ENCODE assay signal across 31 mouse cellular contexts in the genomic region with DNA sequence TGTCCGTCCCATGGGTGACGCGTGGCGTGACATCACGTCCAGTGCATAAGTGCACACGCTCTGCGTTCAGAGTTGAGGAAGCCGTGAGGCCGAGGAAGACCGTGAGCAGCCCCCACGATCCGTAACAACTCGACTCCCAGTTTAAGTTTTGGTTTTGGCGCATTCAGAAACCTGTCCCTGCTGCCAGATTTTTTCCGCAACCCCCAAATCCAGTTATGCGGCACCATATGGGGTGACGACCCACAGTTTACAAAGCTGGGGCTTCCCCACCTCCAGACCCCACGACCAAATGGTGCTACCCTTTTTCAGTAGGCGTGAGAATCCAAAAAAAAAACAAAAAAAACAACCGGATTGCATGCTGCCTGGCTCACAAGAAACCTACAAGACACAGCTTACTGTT. TPM values are rescaled to one million over a fixed set of nuclear protein-coding genes. Genes with fewer than 3 reads are reported as not detected.
DNase-seq lines count a peak whose midpoint lies in the region; ATAC-seq and TF ChIP-seq lines count a peak whose summit lies in the region.
"Had no signal": no experiment of that assay in that cellular context is flagged by ENCODE, and none has a peak within 500 bp of the region (broad histone marks: within the 10 kb centered on the region; RNA-seq: fewer than 3 reads in every experiment).

No protein-coding gene starts in this region.

- no peak for TF ChIP-seq CTCF in cortical plate, adult 2 months (IDR thresholded peaks at IDR 0.05; ENCODE audit: extremely low read depth, insufficient read depth, low read length)

- no peak overlapping the region for H3K4me3 ChIP-seq in lung, embryonic 15.5 days
- no peak overlapping the region for H3K4me3 ChIP-seq in ES-E14 (ENCODE audit: insufficient read depth in 1 of 2, low read depth in 1 of 2, low read length in 2 of 2, poor library complexity in 1 of 2, severe bottlenecking in 1 of 2)
- peak overlapping the region; percentile 5; the same call in 1 of the 2 replicates for H3K4me3 ChIP-seq in cortical plate, adult 2 months (ENCODE audit: insufficient read depth, low read length)
- H3K4me3 ChIP-seq: forebrain, embryonic 15.5 days; heart, adult 2 months; heart, embryonic 13.5 days; limb, embryonic 15.5 days; neural tube, embryonic 12.5 days had no signal

- no peaks in the 10 kb centered on the region for H3K9me3 ChIP-seq in lung, embryonic 15.5 days
- H3K9me3 ChIP-seq in ES-E14 (ENCODE audit: control insufficient read depth, insufficient read depth, low read depth, low read length): no peaks in the 10 kb centered on the region
- H3K9me3 ChIP-seq: forebrain, embryonic 15.5 days; heart, embryonic 13.5 days; limb, embryonic 15.5 days; neural tube, embryonic 12.5 days had no signal

- no peaks in the 10 kb centered on the region for H3K27me3 ChIP-seq in lung, embryonic 15.5 days
- H3K27me3 ChIP-seq: CH12.LX; forebrain, embryonic 15.5 days; heart, embryonic 13.5 days; limb, embryonic 15.5 days; neural tube, embryonic 12.5 days had no signal

- peaks cover 76% of the 10 kb centered on the region for H3K4me1 ChIP-seq in lung, embryonic 15.5 days
- H3K4me1 ChIP-seq in ES-E14 (ENCODE audit: control insufficient read depth in 2 of 2, insufficient read depth in 2 of 2, low read length in 2 of 2, poor library complexity in 1 of 2): peaks cover 23 to 48% of the 10 kb centered on the region in 2 experiments
- H3K4me1 ChIP-seq in cortical plate, adult 2 months (ENCODE audit: control insufficient read depth, insufficient read depth, low read length): peaks cover 10% of the 10 kb centered on the region

- no peak for ATAC-seq in lung, embryonic 15.5 days (ENCODE audit: borderline replicate concordance, extremely low read depth, low FRiP score, low TSS enrichment)
- ATAC-seq: activated CD4-positive, CD25-positive, alpha-beta regulatory T cell, adult 4 months; forebrain, embryonic 15.5 days had no signal

- DNase-seq in layer of hippocampus, adult 11-12 months (ENCODE audit: low spot score): peak; percentile 44
- no peak for DNase-seq in layer of hippocampus, adult 9-10 months (ENCODE audit: low spot score)
- DNase-seq in lung, postnatal 36 days: no peak
- DNase-seq in ES-E14 (ENCODE audit: low read depth, low spot score): no peak
- DNase-seq in spleen, adult 12 weeks (ENCODE audit: low spot score): no peak
- DNase-seq: adrenal gland, adult 8-10 months; B cell, adult 2 months; cerebellum, adult 2 months; cerebellum, postnatal 36 days; gastrocnemius, postnatal 36 days; heart, adult 2 months; heart, postnatal 14 days; kidney, adult 2 months; left cerebral cortex, postnatal 4 days; lung, embryonic 14.5 days; lung, postnatal 4 days; midbrain, embryonic 14.5 days; spleen, adult 18-20 months; thymus, postnatal 36 days had no signal

- no peak overlapping the region for H3K4me2 ChIP-seq in lung, embryonic 15.5 days
- H3K4me2 ChIP-seq: forebrain, embryonic 15.5 days; heart, embryonic 13.5 days; limb, embryonic 15.5 days; lung, embryonic 14.5 days; neural tube, embryonic 12.5 days had no signal

- no peak overlapping the region for H3K9ac ChIP-seq in lung, embryonic 15.5 days
- H3K9ac ChIP-seq in ES-E14 (ENCODE audit: insufficient read depth, low read depth, low read length, poor library complexity, severe bottlenecking): no peak overlapping the region
- H3K9ac ChIP-seq: forebrain, embryonic 15.5 days; heart, embryonic 13.5 days; limb, embryonic 15.5 days; liver, embryonic 14.5 days; lung, embryonic 14.5 days; neural tube, embryonic 12.5 days had no signal

- no peaks in the 10 kb centered on the region for H3K36me3 ChIP-seq in lung, embryonic 15.5 days
- H3K36me3 ChIP-seq in ES-E14 (ENCODE audit: control insufficient read depth, insufficient read depth, low read length, poor library complexity, severe bottlenecking): no peaks in the 10 kb centered on the region; the same call in 1 of the 2 replicates
- H3K36me3 ChIP-seq: forebrain, embryonic 15.5 days; heart, embryonic 13.5 days had no signal

- H3K27ac ChIP-seq in lung, embryonic 15.5 days: 0 out of 2 replicates have a peak overlapping the region, but pooled peaks have one; percentile 84
- H3K27ac ChIP-seq in ES-E14 (ENCODE audit: insufficient read depth, low read depth, low read length, poor library complexity, severe bottlenecking): no peak overlapping the region
- H3K27ac ChIP-seq in cortical plate, adult 2 months (ENCODE audit: insufficient read depth, low read length): no peak overlapping the region
- H3K27ac ChIP-seq: forebrain, embryonic 15.5 days; heart, adult 2 months; heart, embryonic 13.5 days; kidney, postnatal 0 days; limb, embryonic 15.5 days; liver, embryonic 14.5 days; neural tube, embryonic 12.5 days had no signal

- 74% methylated on average over 20 of the region's 20 CpGs for WGBS in lung, embryonic 15.5 days

- no peak for TF ChIP-seq POLR2A in cortical plate, adult 2 months (IDR thresholded peaks at IDR 0.05; ENCODE audit: extremely low read depth, insufficient read depth, low read length)

- in situ Hi-C loops in ES-E14 (cut with MboI; ENCODE audit: low sequenced_read_pairs in 2 of 2, unreplicated experiment in 2 of 2): no loop called here

TF ChIP-seq in ES-E14, 5 proteins besides CTCF, POLR2A, EP300 and RAD21:
- no peak for TF ChIP-seq CHD2 (IDR thresholded peaks at IDR 0.05; ENCODE audit: low read depth, low read length)
- no peak for TF ChIP-seq MAFK (IDR thresholded peaks at IDR 0.05; ENCODE audit: insufficient read depth, low read depth, low read length)
- TF ChIP-seq ZNF384 (IDR thresholded peaks at IDR 0.05; ENCODE audit: low read depth, low read length): peak; percentile 46; the same call in 1 of the 2 replicates

RNA-seq across cellular contexts. Expression of a gene that starts 26.5 kb away (rescaled TPM):
- polyA plus RNA-seq in lung, embryonic 15.5 days (2015; fragmentation: Nextera tagmentation; extraction: Ambion mirVana): 0.43 and 0.95 TPM in 2 replicates
- 0.67 and 1.7 TPM in 2 replicates for total RNA-seq in ES-E14 (2012; rRNA removed)
- polyA plus RNA-seq in cortical plate, adult 2 months (2012; rRNA removed): 0.55 and 1.0 TPM in 2 replicates
- total RNA-seq: layer of hippocampus, postnatal 14 days had no signal
- polyA plus RNA-seq: hindbrain, embryonic 11.5 days had no signal

RNA-seq across cellular contexts. Expression of a gene that starts 31.1 kb away (rescaled TPM):
- polyA plus RNA-seq in lung, embryonic 15.5 days (2015; fragmentation: Nextera tagmentation; extraction: Ambion mirVana): 7.3 and 7.7 TPM in 2 replicates
- total RNA-seq in ES-E14 (2012; rRNA removed): 20.3 and 21.6 TPM in 2 replicates
- polyA plus RNA-seq in cortical plate, adult 2 months (2012; rRNA removed): 39.8 and 42.3 TPM in 2 replicates
